Mouse (Mus musculus) hindbrain, embryonic 16.5 days (tissue): ENCODE results near the gene Ttn. TPM values are rescaled to one million over a fixed set of nuclear protein-coding genes. Genes with fewer than 3 reads are reported as not detected.

Source experiments
- ATAC-seq: fragments of 200-750 bp; cut with Nextera tagmentation; 2 replicates; pipeline ENCODE4 v1.8.0; 2017; ENCODE audit warnings: moderate TSS enrichment, moderate library complexity
- H3K27ac ChIP-seq: fragments of 300-500 bp; sonication (generic); 2 replicates; pipeline ENCODE4 v1.5.1; 2014; ENCODE audit warnings: low read depth, mild to moderate bottlenecking, control low read depth, low read length, moderate library complexity
- H3K27me3 ChIP-seq: fragments of 300-500 bp; sonication (generic); replicated peaks from 2 replicates; pipeline ENCODE4 v1.6.1; 2014; ENCODE audit warnings: low read length; ENCODE audit not compliant: control insufficient read depth, insufficient read depth
- H3K36me3 ChIP-seq: fragments of 300-500 bp; sonication (generic); 2 replicates; pipeline ENCODE4 v1.6.1; 2014; ENCODE audit warnings: mild to moderate bottlenecking, low read length, moderate library complexity, mixed read lengths; ENCODE audit not compliant: control insufficient read depth, insufficient read depth
- H3K4me1 ChIP-seq: fragments of 300-500 bp; sonication (generic); 2 replicates; pipeline ENCODE4 v1.6.1; 2014; ENCODE audit warnings: low read depth, low read length; ENCODE audit not compliant: control insufficient read depth, insufficient read depth
- H3K4me2 ChIP-seq: fragments of 300-500 bp; sonication (generic); 2 replicates; pipeline ENCODE4 v1.6.1; 2014; ENCODE audit warnings: mild to moderate bottlenecking, low read length, control low read depth, moderate library complexity
- H3K4me3 ChIP-seq: fragments of 300-500 bp; sonication (generic); 2 replicates; pipeline ENCODE4 v1.5.1; 2014; ENCODE audit warnings: mild to moderate bottlenecking, low read length, control low read depth, moderate library complexity
- H3K9ac ChIP-seq: fragments of 300-500 bp; sonication (generic); 2 replicates; pipeline ENCODE4 v1.6.1; 2014; ENCODE audit warnings: low read depth, mild to moderate bottlenecking, control low read depth, low read length, moderate library complexity
- H3K9me3 ChIP-seq: fragments of 300-500 bp; sonication (generic); 2 replicates; pipeline ENCODE4 v1.6.1; 2014; ENCODE audit warnings: mild to moderate bottlenecking, low read length, moderate library complexity; ENCODE audit not compliant: control insufficient read depth
- WGBS: fragments of 180-500 bp; shearing (Covaris S2); extraction: QIAGEN DNeasy Blood & Tissue Kit; methylation state at CpG from one replicate; pipeline ENCODE4 v1.1.7; 2014; 5-methylcytosine and 5-hydroxymethylcytosine counted together
- polyA plus RNA-seq: library from polyadenylated mRNA; unstranded; fragments of >200 nt; fragmentation: Nextera tagmentation; extraction: Ambion mirVana; gene quantifications from 2 replicates; pipeline ENCODE4 v1.2.1, GENCODE M21; 2015

Ttn gene
- polyA plus RNA-seq, 1 experiment from 2014 or later: 0.41 TPM

- H3K9ac ChIP-seq: no peak overlapping the region
- H3K9me3 ChIP-seq: no peaks in the 10 kb centered on the region
- H3K4me2 ChIP-seq: no peak overlapping the region
- H3K36me3 ChIP-seq: no peaks in the 10 kb centered on the region
- ATAC-seq: no peak
- no peaks in the 10 kb centered on the region for H3K4me1 ChIP-seq
- H3K4me3 ChIP-seq: no peak overlapping the region
- no peak overlapping the region for H3K27ac ChIP-seq
- 68% methylated on average over 1 of the region's 1 CpGs for WGBS
- no peaks in the 10 kb centered on the region for H3K27me3 ChIP-seq
Observed at GRCm38 (mm10) chr2:76843162-76843561, 139.2 kb downstream of the Ttn start.

GRCm38 (mm10) chr2:76820472-76820871 lies 161.9 kb downstream of the Ttn start:
- no peaks in the 10 kb centered on the region for H3K4me1 ChIP-seq
- no peak overlapping the region for H3K4me3 ChIP-seq
- H3K9ac ChIP-seq: no peak overlapping the region
- ATAC-seq: no peak
- no peaks in the 10 kb centered on the region for H3K9me3 ChIP-seq
- H3K36me3 ChIP-seq: no peaks in the 10 kb centered on the region
- H3K27me3 ChIP-seq: no peaks in the 10 kb centered on the region
- no peak overlapping the region for H3K4me2 ChIP-seq
- no peak overlapping the region for H3K27ac ChIP-seq

- Histone ChIP-seq H3K4me1 (no peaks in the 10 kb centered on the region), H3K4me3 (no peak overlapping the region), H3K4me2 (no peak overlapping the region), H3K9ac (no peak overlapping the region), H3K27me3 (no peaks in the 10 kb centered on the region), H3K27ac (no peak overlapping the region), H3K36me3 (no peaks in the 10 kb centered on the region), H3K9me3 (no peaks in the 10 kb centered on the region)
- WGBS: 8% methylated on average over 2 of the region's 2 CpGs
- no peak for ATAC-seq
Observed at GRCm38 (mm10) chr2:76817796-76818195, 164.6 kb downstream of the Ttn start.

- 94% methylated on average over 20 of the region's 20 CpGs for WGBS
- no peaks in the 10 kb centered on the region for H3K27me3 ChIP-seq
- H3K9me3 ChIP-seq: no peaks in the 10 kb centered on the region
- H3K4me1 ChIP-seq: no peaks in the 10 kb centered on the region
- no peak overlapping the region for H3K9ac ChIP-seq
- no peak overlapping the region for H3K4me3 ChIP-seq
- no peaks in the 10 kb centered on the region for H3K36me3 ChIP-seq
- no peak overlapping the region for H3K27ac ChIP-seq
- ATAC-seq: no peak
- no peak overlapping the region for H3K4me2 ChIP-seq
Observed at GRCm38 (mm10) chr2:76814048-76814817, 168.1 kb downstream of the Ttn start.

GRCm38 (mm10) chr2:76811160-76811559 lies 171.2 kb downstream of the Ttn start:
- Histone ChIP-seq H3K4me2 (no peak overlapping the region), H3K9me3 (no peaks in the 10 kb centered on the region), H3K27ac (no peak overlapping the region), H3K36me3 (no peaks in the 10 kb centered on the region), H3K27me3 (no peaks in the 10 kb centered on the region), H3K4me1 (no peaks in the 10 kb centered on the region), H3K4me3 (no peak overlapping the region), H3K9ac (no peak overlapping the region)
- 93% methylated on average over 17 of the region's 17 CpGs for WGBS
- no peak for ATAC-seq

GRCm38 (mm10) chr2:76808334-76808733 lies 174.0 kb downstream of the Ttn start:
- Histone ChIP-seq H3K4me2 (no peak overlapping the region), H3K36me3 (no peaks in the 10 kb centered on the region), H3K4me1 (no peaks in the 10 kb centered on the region), H3K27ac (no peak overlapping the region), H3K4me3 (no peak overlapping the region), H3K27me3 (no peaks in the 10 kb centered on the region), H3K9me3 (no peaks in the 10 kb centered on the region), H3K9ac (no peak overlapping the region)
- 94% methylated on average over 10 of the region's 10 CpGs for WGBS
- no peak for ATAC-seq

GRCm38 (mm10) chr2:76807284-76807683 lies 175.1 kb downstream of the Ttn start:
- 94% methylated on average over 7 of the region's 7 CpGs for WGBS
- no peaks in the 10 kb centered on the region for H3K36me3 ChIP-seq
- no peaks in the 10 kb centered on the region for H3K27me3 ChIP-seq
- H3K4me2 ChIP-seq: no peak overlapping the region
- H3K4me1 ChIP-seq: no peaks in the 10 kb centered on the region
- H3K9ac ChIP-seq: no peak overlapping the region
- no peak overlapping the region for H3K27ac ChIP-seq
- H3K4me3 ChIP-seq: no peak overlapping the region
- no peak for ATAC-seq
- H3K9me3 ChIP-seq: no peaks in the 10 kb centered on the region

GRCm38 (mm10) chr2:76806861-76807260 lies 175.5 kb downstream of the Ttn start:
- ATAC-seq: no peak
- Histone ChIP-seq H3K4me3 (no peak overlapping the region), H3K4me2 (no peak overlapping the region), H3K27me3 (no peaks in the 10 kb centered on the region), H3K4me1 (no peaks in the 10 kb centered on the region), H3K36me3 (no peaks in the 10 kb centered on the region), H3K9ac (no peak overlapping the region), H3K9me3 (no peaks in the 10 kb centered on the region), H3K27ac (no peak overlapping the region)
- WGBS: 80% methylated on average over 9 of the region's 9 CpGs

- H3K9me3 ChIP-seq: no peaks in the 10 kb centered on the region
- no peak for ATAC-seq
- no peak overlapping the region for H3K9ac ChIP-seq
- H3K4me2 ChIP-seq: no peak overlapping the region
- no peak overlapping the region for H3K4me3 ChIP-seq
- H3K36me3 ChIP-seq: no peaks in the 10 kb centered on the region
- H3K4me1 ChIP-seq: no peaks in the 10 kb centered on the region
- H3K27ac ChIP-seq: no peak overlapping the region
- WGBS: 77% methylated on average over 4 of the region's 4 CpGs
- H3K27me3 ChIP-seq: no peaks in the 10 kb centered on the region
Observed at GRCm38 (mm10) chr2:76806376-76806775, 176.0 kb downstream of the Ttn start.
